Mouse (Mus musculus): ENCODE results near the gene Ugt2b38. TPM values are rescaled to one million over a fixed set of nuclear protein-coding genes. Genes with fewer than 3 reads are reported as not detected.

Gene Ugt2b38
- polyA plus RNA-seq (2017; shearing (Covaris generic)) = not detected

GRCm38 (mm10) chr5:87424041-87424440 is at the start of gene Ugt2b38:
TSS of gene Ugt2b38 (minus strand) at chr5:87424203.

Other genes with a start within 250 kb of the Ugt2b38 start
- gene Ugt2b37, start 169.4 kb downstream of the Ugt2b38 start, polyA plus RNA-seq (2017; shearing (Covaris generic)) = 1 to 10 TPM in 1 of 2 experiments, under 1 TPM in 1; 0.19 to 1.2 TPM
- gene Ugt2a3, start 87.0 kb downstream of the Ugt2b38 start, polyA plus RNA-seq (2017; shearing (Covaris generic)) = under 1 TPM in 1 of 2 experiments, not detected in 1; 0.87 TPM
- not detected for gene Ugt2a2, start 58.1 kb upstream of the Ugt2b38 start, polyA plus RNA-seq (2017; shearing (Covaris generic))
- not detected for gene Gm43638, start 62.6 kb upstream of the Ugt2b38 start, polyA plus RNA-seq (2017; shearing (Covaris generic))
- gene Ugt2a1, start 66.7 kb upstream of the Ugt2b38 start, polyA plus RNA-seq (2017; shearing (Covaris generic)) = not detected
- under 1 TPM in 1 of 2 experiments, not detected in 1; 0.10 TPM for gene Sult1b1, start 114.0 kb upstream of the Ugt2b38 start, polyA plus RNA-seq (2017; shearing (Covaris generic))
- gene Sult1d1, start 144.8 kb upstream of the Ugt2b38 start, polyA plus RNA-seq (2017; shearing (Covaris generic)) = under 1 TPM; 0.06 to 0.42 TPM
- under 1 TPM in 1 of 2 experiments, not detected in 1; 0.31 TPM for gene Sult1e1, start 167.4 kb upstream of the Ugt2b38 start, polyA plus RNA-seq (2017; shearing (Covaris generic))
- gene Csn1s1, start 242.0 kb upstream of the Ugt2b38 start, polyA plus RNA-seq (2017; shearing (Covaris generic)) = 1 to 10 TPM in 1 of 2 experiments, not detected in 1; 1.8 TPM